ENCODE assay signal across 1 mouse cellular context in the genomic region with DNA sequence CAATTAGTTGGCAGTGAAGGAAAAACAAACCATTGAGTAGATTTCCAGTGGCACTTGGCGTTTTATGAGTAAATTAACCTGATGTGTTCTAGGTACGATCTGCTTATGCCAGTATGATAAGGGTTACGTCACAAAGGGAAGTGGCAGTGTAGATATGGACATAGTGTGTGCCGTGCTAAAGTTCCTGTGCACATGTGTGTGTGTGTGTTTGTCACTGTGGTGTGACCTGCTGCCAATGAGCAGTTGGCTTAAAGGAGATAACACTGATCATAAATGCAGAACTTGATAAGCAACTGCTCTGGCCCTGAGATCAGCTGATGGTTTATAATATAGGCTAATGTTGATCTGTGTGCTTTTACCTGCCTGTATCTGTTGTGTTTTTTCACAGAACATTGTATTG.
TF ChIP-seq lines count a peak whose summit lies in the region.

No protein-coding gene starts in this region.

TF ChIP-seq in MEL, 35 proteins besides CTCF, POLR2A, EP300 and RAD21 (continued from another document):
- TF ChIP-seq ZC3H11A (IDR thresholded peaks at IDR 0.05; ENCODE audit: low read depth, low read length): peak; percentile 13; the same call in 1 of the 2 replicates
